Mouse (Mus musculus): ENCODE results near the gene Tgif1. TPM values are rescaled to one million over a fixed set of nuclear protein-coding genes. Genes with fewer than 3 reads are reported as not detected.

The Tgif1 gene
- polyA plus RNA-seq, 1 experiment = 75.2 TPM

DNA sequence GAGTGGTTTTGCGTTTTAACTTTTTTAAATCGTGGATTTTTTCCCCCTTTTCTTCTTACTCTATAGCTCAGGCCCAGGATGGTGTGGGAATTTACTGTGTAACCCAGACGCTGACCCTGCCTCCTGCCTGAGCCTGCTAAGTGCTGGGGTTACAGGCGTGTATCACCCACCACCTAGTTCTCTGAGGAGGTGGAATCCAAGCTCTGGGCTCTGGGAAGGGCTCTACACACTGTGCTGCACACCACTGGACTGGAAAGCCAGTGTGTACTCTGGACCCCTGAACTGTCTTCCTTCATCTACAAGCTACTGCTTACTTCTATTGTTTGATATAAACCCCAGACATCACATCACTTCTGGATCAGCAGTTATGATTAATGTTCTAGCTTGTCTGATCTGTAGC is 5.5 kb upstream of the Tgif1 start:
- Histone ChIP-seq H3K79me2 (ENCODE audit: control insufficient read depth, insufficient read depth) (peaks cover 17% of the 10 kb centered on the region), H3K27me3 (ENCODE audit: control insufficient read depth, insufficient read depth, insufficient read length) (no peaks in the 10 kb centered on the region), H3K36me3 (ENCODE audit: control insufficient read depth, insufficient read depth) (peaks cover 8% of the 10 kb centered on the region), H3K4me2 (ENCODE audit: low read depth) (no peak overlapping the region), H3ac (ENCODE audit: control insufficient read depth, insufficient read length) (no peak overlapping the region), H3K4me3 (no peak overlapping the region)
- TF ChIP-seq TCF12 (IDR thresholded peaks at IDR 0.05; ENCODE audit: insufficient read depth, poor library complexity, severe bottlenecking) (no peak), TCF3 (IDR thresholded peaks at IDR 0.05; ENCODE audit: insufficient read length, low read depth) (no peak), REST (IDR thresholded peaks at IDR 0.05; ENCODE audit: insufficient read depth, insufficient read length) (no peak), POLR2A (IDR thresholded peaks at IDR 0.05; ENCODE audit: insufficient read length, low read depth) (no peak), MYOD1 (IDR thresholded peaks at IDR 0.05; ENCODE audit: control insufficient read depth in 1 of 3, insufficient read length in 2 of 3, low read depth in 2 of 3) (no peak), MAX (IDR thresholded peaks at IDR 0.05; ENCODE audit: low read depth) (no peak), POLR2AphosphoS2 (IDR thresholded peaks at IDR 0.05; ENCODE audit: insufficient read length, low read depth) (no peak)

DNA sequence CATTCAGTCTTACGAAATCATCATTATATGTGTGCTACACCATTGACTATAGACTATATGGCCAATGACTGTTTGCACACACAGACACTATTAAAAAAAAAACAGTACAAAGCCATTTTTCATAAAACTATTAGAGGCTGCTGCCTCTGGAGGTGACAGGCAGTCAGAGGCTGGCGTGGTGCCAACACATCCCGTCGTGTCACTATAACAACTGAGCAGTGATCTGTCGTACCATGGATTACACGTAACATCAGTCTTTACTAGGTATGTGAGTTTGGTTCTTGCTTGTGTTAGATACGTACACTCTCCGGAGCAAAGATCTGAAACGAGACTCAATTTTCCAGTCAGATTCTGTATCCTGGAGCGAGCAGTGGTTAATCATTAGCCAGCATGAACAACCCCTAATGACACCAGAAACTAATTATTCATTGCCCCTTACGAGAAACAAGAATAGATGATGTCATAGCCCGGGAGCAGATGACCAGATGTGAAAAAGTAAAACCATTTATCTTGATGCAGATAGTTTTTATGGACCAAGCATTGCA is 3.6 kb upstream of the Tgif1 start:
- TF ChIP-seq CEBPB (IDR thresholded peaks at IDR 0.05; ENCODE audit: insufficient read depth, poor library complexity, severe bottlenecking) = no peak
- no peak for TF ChIP-seq SRF (IDR thresholded peaks at IDR 0.05; ENCODE audit: control insufficient read depth, insufficient read length, low read depth)
- TF ChIP-seq REST (IDR thresholded peaks at IDR 0.05; ENCODE audit: insufficient read depth, insufficient read length) = no peak
- TF ChIP-seq MYOD1 (IDR thresholded peaks at IDR 0.05; ENCODE audit: control insufficient read depth in 1 of 3, insufficient read length in 2 of 3, low read depth in 2 of 3) = no peak
- TF ChIP-seq USF1 (IDR thresholded peaks at IDR 0.05; ENCODE audit: low read depth) = no peak
- no peak for TF ChIP-seq E2F4 (IDR thresholded peaks at IDR 0.05; ENCODE audit: insufficient read depth)
- no peak for TF ChIP-seq POLR2AphosphoS2 (IDR thresholded peaks at IDR 0.05; ENCODE audit: insufficient read length, low read depth)
- Histone ChIP-seq H3K4me3 (no peak overlapping the region), H3ac (ENCODE audit: control insufficient read depth, insufficient read length) (no peak overlapping the region), H3K79me2 (ENCODE audit: control insufficient read depth, insufficient read depth) (peaks cover 21% of the 10 kb centered on the region), H3K4me2 (ENCODE audit: low read depth) (no peak overlapping the region), H3K27me3 (ENCODE audit: control insufficient read depth, insufficient read depth, insufficient read length) (no peaks in the 10 kb centered on the region), H3K36me3 (ENCODE audit: control insufficient read depth, insufficient read depth) (peaks cover 8% of the 10 kb centered on the region)

DNA sequence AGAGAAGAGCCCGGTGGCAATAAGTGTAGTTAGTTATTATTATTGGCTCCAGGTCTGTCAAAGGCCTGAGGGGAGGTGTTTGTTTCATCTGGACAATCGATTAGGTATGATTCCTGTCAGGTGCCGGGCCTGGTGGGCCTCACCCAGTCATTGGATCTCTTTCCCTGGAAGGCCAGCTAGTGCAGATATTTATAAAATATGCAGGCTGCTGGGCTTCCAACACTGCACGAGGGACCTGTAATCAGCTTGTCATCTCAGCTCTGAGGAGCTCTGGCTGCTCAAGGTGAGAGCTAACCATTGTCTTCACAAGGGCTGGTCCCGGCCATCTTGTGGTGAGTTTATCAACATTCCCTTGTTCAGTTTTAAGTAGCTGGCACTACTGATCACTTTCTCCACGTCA is 675 bp upstream of the Tgif1 start:
- TF ChIP-seq MAX (IDR thresholded peaks at IDR 0.05; ENCODE audit: low read depth) (no peak), TCF12 (IDR thresholded peaks at IDR 0.05; ENCODE audit: insufficient read depth, poor library complexity, severe bottlenecking) (no peak), SRF (IDR thresholded peaks at IDR 0.05; ENCODE audit: control insufficient read depth, insufficient read length, low read depth) (no peak), POLR2A (IDR thresholded peaks at IDR 0.05; ENCODE audit: insufficient read length, low read depth) (no peak), MYOG (IDR thresholded peaks at IDR 0.05; ENCODE audit: control insufficient read depth in 1 of 3, insufficient read depth in 1 of 3, insufficient read length in 2 of 3, low read depth in 2 of 3) (no peak), E2F4 (IDR thresholded peaks at IDR 0.05; ENCODE audit: insufficient read depth) (no peak), REST (IDR thresholded peaks at IDR 0.05; ENCODE audit: insufficient read depth, insufficient read length) (no peak), CEBPB (IDR thresholded peaks at IDR 0.05; ENCODE audit: insufficient read depth, poor library complexity, severe bottlenecking) (no peak), POLR2AphosphoS2 (IDR thresholded peaks at IDR 0.05; ENCODE audit: insufficient read length, low read depth) (no peak), TCF3 (IDR thresholded peaks at IDR 0.05; ENCODE audit: insufficient read length, low read depth) (no peak), MYOD1 (IDR thresholded peaks at IDR 0.05; ENCODE audit: control insufficient read depth in 1 of 3, insufficient read length in 2 of 3, low read depth in 2 of 3) (no peak), USF1 (IDR thresholded peaks at IDR 0.05; ENCODE audit: low read depth) (no peak)
- no peaks in the 10 kb centered on the region for H3K27me3 ChIP-seq (ENCODE audit: control insufficient read depth, insufficient read depth, insufficient read length)
- H3K79me2 ChIP-seq (ENCODE audit: control insufficient read depth, insufficient read depth) = peaks cover 40% of the 10 kb centered on the region
- H3K36me3 ChIP-seq (ENCODE audit: control insufficient read depth, insufficient read depth) = peaks cover 8% of the 10 kb centered on the region
- peak overlapping the region; percentile 98 for H3K4me3 ChIP-seq
- peak overlapping the region; percentile 84 for H3K4me2 ChIP-seq (ENCODE audit: low read depth)
- H3ac ChIP-seq (ENCODE audit: control insufficient read depth, insufficient read length) = no peak overlapping the region

DNA sequence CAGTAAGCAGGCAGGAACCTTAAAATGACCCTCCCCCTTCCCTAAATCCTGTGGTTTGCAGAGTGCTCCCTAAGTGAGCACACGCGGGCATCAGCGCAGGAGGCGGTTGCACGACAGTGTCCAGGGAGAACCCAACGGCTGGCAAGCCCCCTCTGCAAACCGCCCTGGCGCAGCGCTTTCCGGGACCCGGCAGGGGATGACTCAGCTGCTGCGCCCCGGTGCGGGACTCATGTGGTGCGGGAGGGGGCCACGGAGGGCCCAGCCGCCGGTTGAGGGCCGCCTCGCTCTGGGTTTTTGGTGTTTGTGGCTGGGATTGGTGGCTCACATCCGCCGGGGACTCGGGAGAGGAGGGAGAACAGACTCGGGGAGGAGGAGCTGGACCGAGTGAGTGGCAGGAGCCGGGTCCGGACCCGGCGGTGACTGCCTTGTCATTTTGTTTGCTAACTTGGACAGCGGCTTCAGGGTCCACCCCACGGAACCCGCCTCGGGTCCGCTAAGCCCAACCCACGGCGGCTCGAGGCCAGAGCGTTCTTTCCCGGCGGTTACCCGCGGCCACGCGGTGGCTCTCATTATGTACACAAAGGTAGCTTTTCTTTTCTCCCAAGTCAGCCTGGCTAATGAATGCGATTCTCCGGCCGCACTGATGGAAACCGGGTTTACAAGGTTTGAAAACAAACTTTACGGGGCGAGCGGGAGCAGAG is 510 bp downstream of the Tgif1 start:
- peaks cover 51% of the 10 kb centered on the region for H3K79me2 ChIP-seq (ENCODE audit: control insufficient read depth, insufficient read depth)
- peak overlapping the region; percentile 84 for H3K4me2 ChIP-seq (ENCODE audit: low read depth)
- H3K27me3 ChIP-seq (ENCODE audit: control insufficient read depth, insufficient read depth, insufficient read length) = no peaks in the 10 kb centered on the region
- H3K36me3 ChIP-seq (ENCODE audit: control insufficient read depth, insufficient read depth) = peaks cover 8% of the 10 kb centered on the region
- H3K4me3 ChIP-seq = peak overlapping the region; percentile 98
- H3ac ChIP-seq (ENCODE audit: control insufficient read depth, insufficient read length) = peak overlapping the region; percentile 72
- TF ChIP-seq POLR2A (IDR thresholded peaks at IDR 0.05; ENCODE audit: insufficient read length, low read depth) (peak; percentile 70), POLR2AphosphoS2 (IDR thresholded peaks at IDR 0.05; ENCODE audit: insufficient read length, low read depth) (peak; percentile 59), E2F4 (IDR thresholded peaks at IDR 0.05; ENCODE audit: insufficient read depth) (no peak), MYOD1 (IDR thresholded peaks at IDR 0.05; ENCODE audit: control insufficient read depth in 1 of 3, insufficient read length in 2 of 3, low read depth in 2 of 3) (peak in 2 of 3 experiments; percentile 10 to 14), TCF3 (IDR thresholded peaks at IDR 0.05; ENCODE audit: insufficient read length, low read depth) (no peak), TCF12 (IDR thresholded peaks at IDR 0.05; ENCODE audit: insufficient read depth, poor library complexity, severe bottlenecking) (no peak), USF1 (IDR thresholded peaks at IDR 0.05; ENCODE audit: low read depth) (no peak), MYOG (IDR thresholded peaks at IDR 0.05; ENCODE audit: control insufficient read depth in 1 of 3, insufficient read depth in 1 of 3, insufficient read length in 2 of 3, low read depth in 2 of 3) (peak in 1 of 3 experiments; percentile 36), MAX (IDR thresholded peaks at IDR 0.05; ENCODE audit: low read depth) (no peak), CEBPB (IDR thresholded peaks at IDR 0.05; ENCODE audit: insufficient read depth, poor library complexity, severe bottlenecking) (no peak)
